Mouse (Mus musculus): ENCODE measurements around the gene Tle1.

The Tle1 gene

GRCm38 (mm10) chr4:72162445-72163218, 38.1 kb downstream of the Tle1 start:
- no peak for DNase-seq

GRCm38 (mm10) chr4:72160102-72160511, 40.6 kb downstream of the Tle1 start:
- DNase-seq: no peak

GRCm38 (mm10) chr4:72157931-72158371, 42.8 kb downstream of the Tle1 start:
- no peak for DNase-seq

GRCm38 (mm10) chr4:72150460-72151131, 50.1 kb downstream of the Tle1 start:
- no peak for DNase-seq

- no peak for DNase-seq
These were observed 54.7 kb downstream of the Tle1 start for GRCm38 (mm10) chr4:72146003-72146402.

- peak; percentile 20 for DNase-seq
These were observed 56.2 kb downstream of the Tle1 start for GRCm38 (mm10) chr4:72144541-72144940.

- no peak for DNase-seq
These were observed 60.0 kb downstream of the Tle1 start for GRCm38 (mm10) chr4:72140706-72141105.

GRCm38 (mm10) chr4:72139475-72140120, 61.1 kb downstream of the Tle1 start:
- no peak for DNase-seq

GRCm38 (mm10) chr4:72138264-72139080, 62.2 kb downstream of the Tle1 start:
- no peak for DNase-seq

GRCm38 (mm10) chr4:72132646-72133045, 68.1 kb downstream of the Tle1 start:
- DNase-seq: no peak

GRCm38 (mm10) chr4:72127596-72127995, 73.1 kb downstream of the Tle1 start:
- DNase-seq: no peak

- no peak for DNase-seq
These were observed 75.9 kb downstream of the Tle1 start for GRCm38 (mm10) chr4:72124790-72125189.

- no peak for DNase-seq
These were observed 77.9 kb downstream of the Tle1 start for GRCm38 (mm10) chr4:72122837-72123236.

- no peak for DNase-seq
These were observed 78.4 kb downstream of the Tle1 start for GRCm38 (mm10) chr4:72122343-72122742.

GRCm38 (mm10) chr4:72120050-72120449, 80.7 kb downstream of the Tle1 start:
- no peak for DNase-seq

GRCm38 (mm10) chr4:72105702-72106101, 95.0 kb downstream of the Tle1 start:
- no peak for DNase-seq

- no peak for DNase-seq
These were observed 96.5 kb downstream of the Tle1 start for GRCm38 (mm10) chr4:72104186-72104585.

- DNase-seq: no peak
These were observed 112.9 kb downstream of the Tle1 start for GRCm38 (mm10) chr4:72087811-72088210.

GRCm38 (mm10) chr4:72069111-72069534, 131.6 kb downstream of the Tle1 start:
- DNase-seq: no peak

GRCm38 (mm10) chr4:72067937-72068336, 132.8 kb downstream of the Tle1 start:
- no peak for DNase-seq
